Mouse (Mus musculus): ENCODE measurements around the gene Trex2.
"Not testable (repeated sequence)": the region's sequence is repeated elsewhere in the genome, so short reads cannot be mapped to it uniquely, and the experiment has no call there.

Trex2 gene

DNA sequence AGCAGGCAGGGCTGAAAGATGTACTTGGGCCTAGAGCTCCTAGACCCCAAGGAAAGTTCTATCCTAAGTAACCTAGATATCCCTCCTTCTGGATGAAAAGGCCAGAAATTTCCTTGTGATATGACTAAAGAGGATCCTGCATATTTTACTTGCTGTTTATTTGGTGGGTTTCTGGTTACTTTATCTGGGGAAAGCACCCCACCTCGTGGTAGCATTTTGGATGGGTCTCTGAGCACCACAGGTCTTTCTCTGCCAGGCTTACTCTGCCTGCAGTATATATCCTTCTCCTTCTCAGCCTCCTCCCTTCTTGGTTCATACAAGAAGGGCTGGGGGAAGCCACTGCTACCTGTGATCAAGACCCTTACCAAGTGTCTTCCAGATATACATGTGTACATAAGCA is 22.4 kb downstream of the Trex2 start:
- DNase-seq = no peak

DNA sequence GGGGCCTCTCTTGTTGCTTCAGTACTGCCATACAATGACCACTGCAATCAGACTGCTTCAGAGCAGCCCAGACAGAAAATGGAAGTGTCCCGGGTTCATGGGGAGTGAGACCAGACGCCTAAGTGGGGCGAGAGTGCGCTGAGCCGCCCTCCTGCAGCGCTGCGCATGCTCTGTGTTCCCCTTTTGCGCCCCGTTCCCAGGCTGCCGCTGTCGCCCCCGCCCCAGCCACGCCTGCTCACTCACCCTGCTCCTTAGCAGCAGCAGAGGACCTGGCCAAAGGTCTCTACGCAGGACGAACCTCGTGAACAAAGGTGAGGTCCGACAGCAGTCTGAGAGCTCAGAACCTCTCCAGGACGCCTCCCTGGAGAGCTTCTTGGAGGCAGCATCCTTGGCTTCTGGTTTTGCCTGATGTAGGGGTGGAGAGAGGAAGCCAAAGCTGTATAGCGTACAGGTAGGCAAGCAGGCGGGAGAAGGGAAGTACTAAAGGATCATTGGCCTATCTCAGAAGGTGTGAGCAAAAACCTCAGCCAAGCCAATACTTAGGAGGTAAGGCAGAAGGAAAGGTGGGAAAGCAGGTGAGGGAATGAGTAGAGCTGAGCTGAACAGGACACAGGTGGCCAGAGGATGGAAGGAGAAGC is 24.1 kb downstream of the Trex2 start, which contains the start of gene Zfp92:
TSS of gene Zfp92 (plus strand) at position 217 of the 638 bp plus-strand sequence.
- DNase-seq = no peak

DNA sequence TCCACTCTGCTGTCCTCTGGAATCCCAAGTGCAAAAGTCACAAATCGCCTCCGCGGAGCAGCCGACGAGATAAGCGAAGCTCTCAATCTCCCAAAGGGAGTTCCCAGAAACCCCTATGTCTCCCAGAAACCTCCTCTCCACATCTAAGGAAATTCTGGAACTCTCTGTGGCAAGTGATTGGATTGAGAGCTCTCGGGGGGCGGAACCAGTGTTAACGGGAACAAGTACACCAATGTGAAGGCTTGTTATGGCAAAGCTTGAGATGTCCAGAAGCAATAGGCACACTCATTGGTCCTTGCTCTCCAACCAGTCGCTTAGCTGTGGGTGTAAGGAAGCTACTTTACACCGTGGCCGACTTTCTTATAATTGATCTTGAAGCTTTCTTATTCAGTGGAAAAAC is 33.5 kb downstream of the Trex2 start:
- no peak for DNase-seq

DNA sequence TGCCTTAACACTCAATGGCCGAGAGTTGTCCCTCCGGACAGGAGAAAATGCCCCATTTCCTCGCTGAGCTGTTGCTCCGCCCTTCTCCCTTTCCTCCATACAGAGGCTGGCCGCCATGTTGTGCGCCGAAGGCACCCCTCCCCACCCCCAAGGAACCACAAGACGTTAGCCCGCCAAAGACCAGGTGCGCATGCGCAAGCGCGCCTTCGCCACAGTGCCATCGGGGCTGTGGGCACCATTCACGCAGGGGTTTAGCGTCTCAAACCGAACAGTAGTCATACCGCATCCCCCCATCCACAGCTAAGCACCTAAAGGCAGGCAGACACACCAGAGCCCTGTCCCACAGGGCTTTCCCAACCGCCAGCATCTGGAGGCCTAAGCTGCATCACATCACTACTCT is 34.2 kb downstream of the Trex2 start:
- DNase-seq = no peak

DNA sequence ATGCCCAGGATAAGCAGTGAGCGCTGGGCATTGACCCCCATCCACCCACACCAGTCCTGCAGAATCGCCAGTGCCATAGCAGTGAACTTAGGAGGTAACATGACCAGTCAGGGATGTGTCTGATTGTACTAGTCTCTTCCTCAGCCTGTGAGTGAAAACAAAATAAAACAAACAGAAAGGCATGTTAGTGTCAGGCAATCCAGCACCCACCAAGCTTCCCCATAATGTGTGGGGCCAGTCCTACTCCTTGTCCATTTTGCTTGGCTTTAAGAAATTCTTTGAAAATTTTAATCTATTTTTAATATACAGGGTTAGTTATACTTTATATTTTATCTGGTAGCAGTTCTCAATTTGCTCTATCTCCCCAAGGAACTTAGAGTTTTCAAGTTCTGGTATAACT is 36.5 kb downstream of the Trex2 start, which contains the start of gene Gm18336:
TSS of gene Gm18336 (minus strand) at position 101 of the 400 bp plus-strand sequence.
- not testable (repeated sequence) for DNase-seq

DNA sequence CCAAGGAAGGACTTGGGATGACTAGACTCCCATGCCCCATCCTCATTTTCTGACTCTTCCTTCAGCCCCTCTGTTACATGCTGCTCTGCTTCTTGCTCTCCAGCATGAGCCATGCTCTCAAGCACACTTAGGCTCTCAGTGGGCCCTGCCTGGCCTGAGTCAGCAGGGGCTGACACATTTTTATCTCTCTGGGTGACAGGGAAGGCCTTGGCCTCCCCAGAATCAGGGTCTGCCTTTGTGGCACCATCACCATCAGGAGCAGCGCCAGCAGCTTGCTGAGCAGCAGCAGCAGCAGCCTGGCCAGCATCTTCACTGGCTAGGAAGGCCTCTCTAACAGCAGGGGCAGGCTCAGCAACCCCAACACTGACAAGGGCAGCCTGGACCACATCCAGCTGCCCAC is 38.7 kb downstream of the Trex2 start:
- no peak for DNase-seq

DNA sequence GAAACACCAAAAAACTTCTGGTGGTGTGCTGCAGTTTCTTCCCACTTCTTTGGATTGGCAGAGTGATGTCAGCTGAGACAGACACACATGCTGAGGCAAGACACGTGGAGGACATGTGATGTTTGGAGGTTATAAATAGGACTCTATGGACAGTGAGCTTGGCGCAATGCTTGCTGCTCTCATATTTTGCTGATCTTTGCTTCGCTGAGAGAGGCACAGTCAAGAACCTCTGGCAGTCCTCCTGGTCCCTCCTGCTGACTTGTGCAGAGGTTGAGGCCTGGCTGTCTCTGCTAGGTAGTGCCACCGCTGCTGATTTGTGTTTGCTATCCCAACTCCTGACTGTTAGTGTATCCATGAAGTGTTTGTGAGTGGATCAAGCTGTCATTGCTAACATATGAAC is 43.7 kb downstream of the Trex2 start:
- DNase-seq = no peak

DNA sequence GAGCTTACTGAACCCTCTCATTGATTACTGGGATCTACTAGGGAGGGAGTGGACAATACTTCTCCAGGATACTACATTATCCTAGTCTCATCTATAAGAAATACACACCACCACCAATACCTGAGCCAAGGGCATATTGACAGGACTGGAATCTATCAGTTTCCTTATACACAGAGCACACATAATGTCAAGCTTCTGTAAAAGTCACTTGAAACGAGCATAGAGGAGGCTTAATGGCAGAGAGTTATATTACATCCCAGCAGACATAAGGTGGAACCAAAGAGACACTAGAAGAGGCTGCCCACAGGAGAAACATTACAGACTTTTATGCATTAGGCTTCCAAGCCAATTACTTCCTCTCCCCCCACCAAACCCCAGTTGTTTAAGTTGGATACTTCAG is 50.2 kb downstream of the Trex2 start:
- DNase-seq = no peak

DNA sequence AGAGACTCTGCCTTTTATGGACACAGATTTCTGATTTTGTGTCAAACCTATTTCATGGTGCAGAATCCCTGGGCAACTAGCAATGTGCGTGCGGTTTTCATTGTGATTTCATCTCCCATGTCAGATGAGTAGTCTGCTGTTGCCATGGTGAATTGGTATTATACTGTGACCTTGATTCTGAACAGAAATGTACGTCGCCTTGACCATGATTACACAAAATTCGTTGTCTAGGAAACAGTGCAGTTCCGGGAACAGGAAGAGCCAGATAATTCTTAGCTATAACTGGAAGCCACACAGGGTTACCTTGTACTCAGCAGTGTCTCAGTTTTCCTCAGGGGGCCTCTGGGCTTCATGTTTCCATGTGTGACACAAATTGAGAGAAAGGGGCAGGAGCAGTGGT is 50.7 kb downstream of the Trex2 start:
- DNase-seq = no peak

Measured in right cerebral cortex, postnatal 14 days (tissue).